Mouse (Mus musculus) heart, adult 2 months (tissue): Measurements from ENCODE around the gene Cnot1.

Source experiments
- CTCF ChIP-seq: fragments of 200-600 bp; IDR thresholded peaks from 2 replicates; pipeline ENCODE4 v1.8.1; 2022; ENCODE audit warnings: antibody characterized with exemption, mild to moderate bottlenecking, moderate library complexity
- EP300 ChIP-seq: fragments of 200-500 bp; IDR thresholded peaks from 2 replicates; pipeline ENCODE4 v1.6.1; 2011; ENCODE audit warnings: low read depth, low read length, control low read depth; ENCODE audit not compliant: insufficient read depth
- POLR2A ChIP-seq: fragments of 200-500 bp; IDR thresholded peaks from 2 replicates; pipeline ENCODE4 v1.6.1; 2011; ENCODE audit warnings: mild to moderate bottlenecking, low read depth, low read length, control low read depth; ENCODE audit not compliant: insufficient read depth

- TF ChIP-seq EP300 (peak; percentile 45; the same call in 1 of the 2 replicates), CTCF (no peak), POLR2A (0 out of 2 replicates have a peak, but pooled peaks have one; percentile 19)
Measured at GRCm38 (mm10) chr8:95810184-95810591, 2.9 kb upstream of the Cnot1 start.
